Mouse (Mus musculus) cerebellum, adult 2 months (tissue): ENCODE data around the gene Slc7a14. TPM values are rescaled to one million over a fixed set of nuclear protein-coding genes. Genes with fewer than 3 reads are reported as not detected.

Experiments
- DNase-seq, 2 experiments: peaks; one replicate each; pipeline ENCODE4 v3.0.0; 2021
- H3K27ac ChIP-seq: fragments of 200-500 bp; 2 replicates; pipeline ENCODE4 v1.5.1; 2012; ENCODE audit warnings: low read length, control low read depth, inconsistent platforms; ENCODE audit not compliant: insufficient read depth
- H3K27me3 ChIP-seq: fragments of 200-500 bp; 2 replicates; pipeline ENCODE4 v1.6.1; 2012; ENCODE audit warnings: inconsistent platforms, mild to moderate bottlenecking, low read length, moderate library complexity; ENCODE audit not compliant: control insufficient read depth, insufficient read depth
- H3K4me1 ChIP-seq: fragments of 200-500 bp; 2 replicates; pipeline ENCODE4 v1.6.1; 2011; ENCODE audit warnings: low read length; ENCODE audit not compliant: control insufficient read depth, insufficient read depth
- H3K4me3 ChIP-seq: fragments of 200-500 bp; replicated peaks from 2 replicates; pipeline ENCODE3; 2011; ENCODE audit warnings: mild to moderate bottlenecking, low read depth, low read length, control low read depth; ENCODE audit not compliant: insufficient read depth
- CTCF ChIP-seq: fragments of 200-500 bp; IDR thresholded peaks from 2 replicates; pipeline ENCODE4 v1.5.1; 2011; ENCODE audit warnings: low read depth, mild to moderate bottlenecking, control low read depth, low read length, moderate library complexity, borderline replicate concordance; ENCODE audit not compliant: insufficient read depth
- POLR2A ChIP-seq: fragments of 200-500 bp; IDR thresholded peaks from 2 replicates; pipeline ENCODE4 v1.6.1; 2011; ENCODE audit warnings: low read length, control low read depth, borderline replicate concordance; ENCODE audit not compliant: insufficient read depth
- WGBS: fragments of 180-500 bp; shearing (Covaris S2); methylation state at CpG from one replicate; pipeline ENCODE4 v1.1.7; 2018; 5-methylcytosine and 5-hydroxymethylcytosine counted together
- polyA plus RNA-seq: library from polyadenylated mRNA; depleted of rRNA; stranded (reverse); fragments of >200 nt; gene quantifications from 2 replicates; pipeline ENCODE4 v1.2.3, GENCODE M21; 2012

The Slc7a14 gene
- polyA plus RNA-seq, 1 experiment: 30.0 TPM

DNA sequence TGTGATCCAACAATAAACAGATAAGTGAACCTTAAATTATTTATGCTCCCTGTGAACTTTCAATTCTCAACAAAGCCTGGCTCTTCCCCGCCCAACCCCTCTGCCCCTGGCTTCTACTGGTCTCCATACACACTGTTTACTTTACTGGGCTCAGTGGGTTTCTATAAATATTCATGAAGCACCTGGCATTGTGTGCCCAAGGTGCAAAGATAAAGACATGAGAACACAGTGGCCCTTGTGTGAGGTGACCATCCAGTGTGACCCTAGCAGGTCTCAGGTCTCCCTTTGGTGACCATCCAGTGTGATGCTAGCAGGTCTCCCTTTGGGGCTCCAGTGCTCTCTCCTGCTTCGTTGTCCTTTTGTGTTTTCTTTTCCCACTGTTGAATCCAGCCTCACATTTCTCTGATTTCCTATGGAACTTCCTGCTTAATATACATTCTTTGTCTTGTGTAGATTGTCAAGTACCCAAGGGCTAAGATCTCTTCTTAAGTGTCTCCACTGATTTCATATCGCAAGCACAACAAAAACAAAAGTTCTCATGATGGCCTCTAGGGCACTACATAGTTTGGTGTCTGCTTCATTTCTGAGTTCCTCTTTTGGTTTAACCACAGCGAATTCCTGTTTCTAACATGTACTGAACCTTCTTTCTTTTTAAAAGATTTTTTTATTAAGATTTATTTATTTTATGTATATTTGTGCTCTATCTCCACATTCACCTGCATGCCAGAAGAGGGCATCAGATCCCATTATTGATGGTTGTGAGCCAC lies 40.4 kb downstream of the Slc7a14 start:
- no peak for TF ChIP-seq CTCF
- no peak for TF ChIP-seq POLR2A
- Histone ChIP-seq H3K27ac (no peak overlapping the region), H3K4me1 (peaks cover 16% of the 10 kb centered on the region; the same call in 1 of the 2 replicates), H3K4me3 (no peak overlapping the region), H3K27me3 (no peaks in the 10 kb centered on the region)
- DNase-seq: no peak
- WGBS: 88% methylated on average over 4 of the region's 4 CpGs

DNA sequence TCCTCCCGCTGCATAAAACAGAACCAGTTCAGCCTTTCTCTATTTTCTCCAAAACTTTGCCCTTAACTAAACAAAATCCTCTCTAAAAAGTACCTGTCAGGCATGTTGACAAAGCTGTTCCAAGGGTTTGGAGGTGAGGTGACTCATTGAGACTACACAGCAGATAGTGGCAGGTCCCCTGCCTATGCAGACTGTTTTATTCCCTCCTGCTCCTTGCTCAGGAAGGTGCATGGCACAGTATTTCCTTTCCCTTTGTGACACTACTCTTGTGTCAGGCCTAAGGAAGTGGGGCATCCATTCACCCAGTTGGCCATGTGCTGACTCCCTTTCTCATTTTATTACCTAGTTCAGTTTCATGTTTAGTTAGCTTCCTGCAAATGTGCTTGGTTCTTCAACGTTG lies 42.3 kb downstream of the Slc7a14 start:
- TF ChIP-seq POLR2A: no peak
- TF ChIP-seq CTCF: no peak
- H3K27ac ChIP-seq: no peak overlapping the region
- no peaks in the 10 kb centered on the region for H3K27me3 ChIP-seq
- H3K4me3 ChIP-seq: no peak overlapping the region
- 83% methylated on average over 2 of the region's 2 CpGs for WGBS
- H3K4me1 ChIP-seq: peaks cover 24% of the 10 kb centered on the region
- no peak for DNase-seq

DNA sequence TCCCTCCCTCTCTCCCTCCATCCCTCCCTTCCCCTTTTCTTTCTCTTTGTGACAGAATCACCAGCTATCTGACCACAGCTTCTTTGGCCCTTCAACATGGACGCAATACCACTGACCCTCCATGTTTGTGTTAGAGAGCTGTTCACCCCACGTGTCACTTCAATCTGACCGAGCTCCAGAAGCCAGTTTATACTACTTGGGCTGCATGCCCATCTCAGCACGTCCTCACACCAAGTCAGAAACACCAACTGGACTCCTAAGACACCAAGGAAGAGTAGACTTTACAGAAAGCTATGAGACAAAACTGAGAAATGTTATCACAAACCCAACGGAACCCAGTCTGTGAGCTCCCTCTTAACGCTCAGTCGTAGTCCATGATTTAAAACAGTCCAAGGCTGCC lies 43.2 kb downstream of the Slc7a14 start:
- no peak overlapping the region; the same call in 1 of the 2 replicates for H3K27ac ChIP-seq
- WGBS: 42% methylated on average over 7 of the region's 7 CpGs
- H3K4me3 ChIP-seq: no peak overlapping the region
- TF ChIP-seq POLR2A (no peak), CTCF (no peak)
- no peaks in the 10 kb centered on the region for H3K27me3 ChIP-seq
- H3K4me1 ChIP-seq: peaks cover 32% of the 10 kb centered on the region
- DNase-seq: peak; percentile 48 to 57

DNA sequence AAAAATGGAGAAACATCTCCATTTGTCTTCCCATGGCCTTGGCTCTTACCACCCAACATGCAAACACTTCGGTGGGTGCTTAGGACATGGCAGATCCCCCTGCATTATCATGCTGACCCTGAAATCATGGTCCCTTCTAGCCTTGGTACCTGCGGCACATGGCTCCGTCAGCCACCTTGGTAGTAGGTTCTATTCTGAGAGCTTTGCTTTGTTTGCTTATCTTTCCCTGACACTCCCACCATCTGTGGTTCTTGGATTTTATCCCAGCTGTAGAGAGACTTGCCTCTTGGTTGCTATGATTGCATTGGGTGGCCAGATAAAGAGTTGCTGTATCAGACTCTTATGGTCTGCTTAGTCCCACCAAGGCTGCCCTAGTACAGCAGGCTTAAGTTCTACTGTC lies 46.6 kb downstream of the Slc7a14 start:
- no peak overlapping the region for H3K4me3 ChIP-seq
- peak; percentile 65 to 90 for DNase-seq
- H3K27me3 ChIP-seq: no peaks in the 10 kb centered on the region
- peak overlapping the region; percentile 54 for H3K27ac ChIP-seq
- TF ChIP-seq CTCF: no peak
- TF ChIP-seq POLR2A: no peak
- WGBS: 31% methylated on average over 3 of the region's 3 CpGs
- peaks cover 46% of the 10 kb centered on the region for H3K4me1 ChIP-seq

DNA sequence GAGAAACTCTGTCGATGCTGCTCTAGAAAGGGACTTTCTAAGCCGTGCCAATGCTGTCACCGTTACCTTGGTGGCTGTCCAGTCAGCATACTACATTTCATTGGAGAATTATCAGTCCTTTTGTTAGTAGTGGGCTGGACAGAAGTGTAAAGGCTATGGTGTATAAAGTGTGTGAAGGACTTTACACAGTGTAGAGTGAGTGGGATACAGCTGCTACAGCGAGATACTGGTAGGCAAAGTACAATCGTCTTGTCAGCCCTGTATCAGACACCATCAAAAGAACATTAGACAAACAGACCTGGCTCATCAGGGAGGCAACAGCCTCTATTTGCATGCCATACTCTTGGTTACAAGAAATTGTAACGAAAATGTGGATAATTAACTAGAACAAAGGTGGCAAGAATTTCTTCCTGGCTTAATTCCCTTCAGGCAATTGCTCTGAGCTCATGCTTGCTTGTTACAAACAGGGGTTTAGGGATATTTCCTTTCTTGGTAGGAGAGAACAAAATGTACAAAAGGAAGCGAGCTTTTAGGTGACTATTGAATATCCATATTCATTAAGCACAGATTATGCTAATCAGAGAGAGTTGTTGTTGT lies 48.7 kb downstream of the Slc7a14 start:
- 65% methylated on average over 7 of the region's 7 CpGs for WGBS
- H3K27ac ChIP-seq: no peak overlapping the region
- TF ChIP-seq POLR2A (no peak), CTCF (no peak)
- peaks cover 31% of the 10 kb centered on the region for H3K4me1 ChIP-seq
- H3K4me3 ChIP-seq: no peak overlapping the region
- H3K27me3 ChIP-seq: no peaks in the 10 kb centered on the region
- no peak for DNase-seq

DNA sequence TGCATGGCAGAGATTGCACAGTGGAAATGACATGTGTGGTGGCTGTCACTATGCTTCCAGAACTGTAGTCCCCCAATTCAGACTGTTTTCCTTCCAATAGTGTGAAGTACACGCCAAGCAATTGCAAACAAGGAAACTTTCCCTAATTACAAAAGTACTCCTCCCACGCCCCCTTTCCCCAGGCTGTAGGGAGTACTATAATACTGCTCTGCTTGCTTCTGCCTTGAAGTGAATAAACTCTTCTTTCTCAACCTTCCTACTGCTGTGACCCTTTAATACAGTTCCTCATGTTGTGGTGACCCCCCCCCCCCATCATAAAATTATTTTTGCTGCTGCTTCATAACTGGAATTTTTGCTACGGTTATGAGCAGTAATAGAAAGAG lies 49.2 kb downstream of the Slc7a14 start:
- no peak for TF ChIP-seq POLR2A
- no peak for TF ChIP-seq CTCF
- Histone ChIP-seq H3K27ac (no peak overlapping the region), H3K4me3 (no peak overlapping the region), H3K27me3 (no peaks in the 10 kb centered on the region), H3K4me1 (peaks cover 30% of the 10 kb centered on the region)
- no peak for DNase-seq
- WGBS: 90% methylated on average over 3 of the region's 3 CpGs

DNA sequence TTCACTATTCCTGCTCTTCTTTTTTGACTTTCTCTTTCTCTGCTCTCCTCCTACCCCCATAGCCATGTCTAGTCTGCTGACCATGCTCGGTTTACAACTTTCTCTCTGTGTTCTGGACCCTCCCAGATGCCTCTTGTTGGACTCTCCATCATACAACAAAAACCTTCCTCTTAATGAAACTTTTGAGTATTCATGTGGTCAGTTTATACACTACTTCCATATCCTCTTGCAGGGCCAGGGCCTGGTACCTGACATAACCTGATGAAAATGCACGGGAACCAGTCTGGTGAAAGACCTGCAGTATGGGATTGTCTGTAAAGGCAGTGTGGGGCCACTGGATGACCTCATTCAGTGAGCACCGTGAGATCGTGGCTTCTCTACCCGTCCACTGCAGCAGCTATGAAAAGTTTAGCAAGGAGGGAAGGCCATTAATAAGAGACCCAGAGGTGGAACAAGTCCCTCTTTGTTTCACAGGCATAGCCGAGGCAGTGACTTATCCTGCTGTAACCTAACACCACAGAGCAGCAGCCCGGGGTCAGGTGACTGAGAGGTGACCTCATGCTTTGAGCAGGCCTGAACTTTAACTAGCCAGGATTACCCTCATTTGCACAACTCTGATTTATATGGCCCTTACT lies 49.7 kb downstream of the Slc7a14 start:
- TF ChIP-seq CTCF: no peak
- no peak for TF ChIP-seq POLR2A
- Histone ChIP-seq H3K27ac (no peak overlapping the region), H3K4me1 (peaks cover 30% of the 10 kb centered on the region), H3K27me3 (no peaks in the 10 kb centered on the region), H3K4me3 (no peak overlapping the region)
- no peak for DNase-seq
- WGBS: 45% methylated on average over 7 of the region's 7 CpGs

DNA sequence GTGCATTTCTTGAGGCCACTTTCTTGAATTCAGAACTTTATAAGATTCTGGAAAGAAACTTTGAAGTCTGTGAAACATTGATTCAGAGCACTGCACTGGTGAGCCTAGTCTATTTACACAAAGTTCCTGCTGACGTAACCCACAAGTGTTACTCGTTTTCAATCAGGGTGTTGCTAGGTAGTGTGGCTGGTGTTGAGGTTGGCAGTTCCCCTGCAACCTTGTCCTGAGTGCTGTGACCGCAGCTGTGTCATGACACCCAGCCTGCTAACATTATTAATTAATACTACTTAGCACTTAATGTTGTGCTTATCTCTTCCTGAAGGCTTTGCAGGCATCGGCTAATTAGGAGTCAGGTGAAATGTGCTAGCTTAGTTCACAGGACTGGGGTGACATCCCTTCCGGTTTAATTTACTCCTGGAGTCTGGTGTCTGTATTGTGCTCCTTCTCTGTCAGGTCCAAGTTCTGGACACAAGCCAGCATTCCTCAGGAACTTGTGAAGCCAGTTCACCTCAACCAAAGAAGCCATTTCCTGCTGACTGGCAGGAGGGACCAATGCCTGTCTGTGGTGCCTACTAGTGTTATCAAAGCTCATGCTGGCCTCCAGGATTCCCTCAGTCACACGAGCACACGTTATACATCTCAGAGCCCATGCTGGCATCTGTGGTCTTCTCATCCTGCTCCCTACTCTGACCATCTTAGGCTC lies 50.5 kb downstream of the Slc7a14 start:
- H3K4me1 ChIP-seq: peaks cover 33% of the 10 kb centered on the region
- WGBS: 61% methylated on average over 7 of the region's 7 CpGs

More for the DNA sequence above, 50.5 kb downstream of the Slc7a14 start:
- Histone ChIP-seq H3K27ac (no peak overlapping the region), H3K4me3 (no peak overlapping the region), H3K27me3 (no peaks in the 10 kb centered on the region)
- TF ChIP-seq CTCF (no peak), POLR2A (no peak)
- DNase-seq: peak in 1 of 2 experiments; percentile 41
